Mouse (Mus musculus) heart, postnatal 0 days (tissue): ENCODE results near the gene Fnbp1. TPM values are rescaled to one million over a fixed set of nuclear protein-coding genes. Genes with fewer than 3 reads are reported as not detected.

Experiments used
- ATAC-seq: fragments of 200-750 bp; cut with Nextera tagmentation; 2 replicates; pipeline ENCODE4 v1.8.0; 2017; ENCODE audit warnings: low read depth, moderate number of reproducible peaks, moderate library complexity; ENCODE audit not compliant: insufficient read depth
- DNase-seq: peaks from one replicate; pipeline ENCODE4 v3.0.0-alpha.2; 2016; ENCODE audit warnings: low spot score
- H3K27ac ChIP-seq: fragments of 300-500 bp; sonication (generic); 2 replicates; pipeline ENCODE4 v1.5.1; 2014; ENCODE audit warnings: low read depth, mild to moderate bottlenecking
- H3K27me3 ChIP-seq: fragments of 300-500 bp; sonication (generic); 2 replicates; pipeline ENCODE4 v1.6.1; 2014; ENCODE audit warnings: low read length, mixed read lengths; ENCODE audit not compliant: control insufficient read depth, insufficient read depth
- H3K36me3 ChIP-seq: fragments of 300-500 bp; sonication (generic); replicated peaks from 2 replicates; pipeline ENCODE4 v1.6.1; 2014; ENCODE audit warnings: low read length, mixed read lengths; ENCODE audit not compliant: control insufficient read depth, insufficient read depth
- H3K4me1 ChIP-seq: fragments of 300-500 bp; sonication (generic); 2 replicates; pipeline ENCODE4 v1.6.1; 2014; ENCODE audit warnings: antibody characterized with exemption; ENCODE audit not compliant: control insufficient read depth, insufficient read depth
- H3K4me2 ChIP-seq: fragments of 300-500 bp; sonication (generic); 2 replicates; pipeline ENCODE4 v1.6.1; 2014; ENCODE audit warnings: low read depth, mild to moderate bottlenecking, low read length, moderate library complexity
- H3K4me3 ChIP-seq: fragments of 300-500 bp; sonication (generic); 2 replicates; pipeline ENCODE4 v1.5.1; 2014; ENCODE audit warnings: low read depth, low read length
- H3K9ac ChIP-seq: fragments of 300-500 bp; sonication (generic); replicated peaks from 2 replicates; pipeline ENCODE4 v1.6.1; 2014; ENCODE audit warnings: low read depth, low read length, mixed read lengths
- H3K9me3 ChIP-seq: fragments of 300-500 bp; sonication (generic); replicated peaks from 2 replicates; pipeline ENCODE4 v1.6.1; 2016; ENCODE audit warnings: low read length; ENCODE audit not compliant: control insufficient read depth
- CTCF ChIP-seq: IDR thresholded peaks from 2 replicates; pipeline ENCODE4 v1.5.1; 2016; ENCODE audit warnings: antibody characterized with exemption, control low read depth, low read depth
- EP300 ChIP-seq: IDR thresholded peaks from 2 replicates; pipeline ENCODE4 v1.6.1; 2016; ENCODE audit warnings: antibody characterized with exemption, low read depth
- WGBS: fragments of 180-500 bp; shearing (Covaris S2); extraction: QIAGEN DNeasy Blood & Tissue Kit; methylation state at CpG from one replicate; pipeline ENCODE4 v1.1.7; 2014; 5-methylcytosine and 5-hydroxymethylcytosine counted together
- polyA plus RNA-seq: library from polyadenylated mRNA; unstranded; fragments of >200 nt; fragmentation: Nextera tagmentation; extraction: Ambion mirVana; gene quantifications from 2 replicates; pipeline ENCODE4 v1.2.1, GENCODE M21; 2015
- total RNA-seq: library from RNA; depleted of rRNA; stranded (reverse); fragments of >200 nt; gene quantifications from 2 replicates; pipeline ENCODE4 v1.2.3, GENCODE M21; 2014; ENCODE audit warnings: low replicate concordance

Gene Fnbp1
- total and polyA plus RNA-seq, 2 experiments from 2014 or later, result 6.4 to 11.4 TPM

- Histone ChIP-seq H3K27me3 (no peaks in the 10 kb centered on the region), H3K4me2 (0 out of 2 replicates have a peak overlapping the region, but pooled peaks have one; percentile 5), H3K27ac (peak overlapping the region; percentile 74), H3K4me3 (no peak overlapping the region), H3K36me3 (peaks cover 16% of the 10 kb centered on the region), H3K9ac (no peak overlapping the region), H3K9me3 (peaks cover 4% of the 10 kb centered on the region; the same call in 1 of the 2 replicates), H3K4me1 (peaks cover 11% of the 10 kb centered on the region; the same call in 1 of the 2 replicates)
- TF ChIP-seq EP300 (no peak), CTCF (no peak)
- 35% methylated on average over 11 of the region's 11 CpGs for WGBS
- DNase-seq (peak; percentile 30), ATAC-seq (peak; percentile 54)
Measured at GRCm38 (mm10) chr2:31087663-31088661, 53.8 kb downstream of the Fnbp1 start.

GRCm38 (mm10) chr2:31087085-31087484, 54.7 kb downstream of the Fnbp1 start:
- no peak overlapping the region for H3K9ac ChIP-seq
- H3K27ac ChIP-seq, result peak overlapping the region; percentile 74
- WGBS, result 43% methylated on average over 5 of the region's 5 CpGs
- TF ChIP-seq CTCF, result no peak
- TF ChIP-seq EP300, result no peak
- H3K9me3 ChIP-seq, result peaks cover 4% of the 10 kb centered on the region; the same call in 1 of the 2 replicates
- H3K27me3 ChIP-seq, result no peaks in the 10 kb centered on the region
- ATAC-seq (no peak), DNase-seq (peak; percentile 9)
- no peak overlapping the region for H3K4me3 ChIP-seq
- peaks cover 11% of the 10 kb centered on the region; the same call in 1 of the 2 replicates for H3K4me1 ChIP-seq
- no peak overlapping the region for H3K4me2 ChIP-seq
- peaks cover 25% of the 10 kb centered on the region for H3K36me3 ChIP-seq

DNA sequence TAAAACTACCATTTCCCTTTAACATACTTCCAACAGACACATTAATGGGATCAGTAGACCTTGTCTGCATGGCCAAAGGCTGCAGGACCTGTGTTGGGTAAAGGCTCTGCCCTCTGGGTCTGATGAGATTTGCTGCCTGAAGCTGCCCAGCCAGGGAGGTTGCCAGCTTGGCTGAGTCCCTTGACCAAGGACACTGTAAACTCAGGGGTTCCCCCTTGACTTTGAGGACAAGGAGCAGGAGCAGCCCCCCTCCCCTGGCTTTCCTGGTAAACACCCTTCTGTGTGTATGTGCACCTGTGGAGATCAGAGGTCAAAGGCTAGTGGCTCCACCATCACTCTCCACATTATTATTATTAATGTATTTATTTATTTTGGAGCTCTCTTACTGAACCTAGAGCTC, 55.3 kb downstream of the Fnbp1 start:
- no peak overlapping the region for H3K4me2 ChIP-seq
- no peak for ATAC-seq
- no peak for TF ChIP-seq EP300
- no peak for TF ChIP-seq CTCF
- H3K4me1 ChIP-seq, result peaks cover 11% of the 10 kb centered on the region; the same call in 1 of the 2 replicates
- H3K4me3 ChIP-seq, result no peak overlapping the region
- H3K36me3 ChIP-seq, result peaks cover 26% of the 10 kb centered on the region
- H3K9ac ChIP-seq, result no peak overlapping the region
- no peaks in the 10 kb centered on the region for H3K27me3 ChIP-seq
- no peak for DNase-seq
- peak overlapping the region; percentile 74; the same call in 1 of the 2 replicates for H3K27ac ChIP-seq
- H3K9me3 ChIP-seq, result peaks cover 4% of the 10 kb centered on the region; the same call in 1 of the 2 replicates

DNA sequence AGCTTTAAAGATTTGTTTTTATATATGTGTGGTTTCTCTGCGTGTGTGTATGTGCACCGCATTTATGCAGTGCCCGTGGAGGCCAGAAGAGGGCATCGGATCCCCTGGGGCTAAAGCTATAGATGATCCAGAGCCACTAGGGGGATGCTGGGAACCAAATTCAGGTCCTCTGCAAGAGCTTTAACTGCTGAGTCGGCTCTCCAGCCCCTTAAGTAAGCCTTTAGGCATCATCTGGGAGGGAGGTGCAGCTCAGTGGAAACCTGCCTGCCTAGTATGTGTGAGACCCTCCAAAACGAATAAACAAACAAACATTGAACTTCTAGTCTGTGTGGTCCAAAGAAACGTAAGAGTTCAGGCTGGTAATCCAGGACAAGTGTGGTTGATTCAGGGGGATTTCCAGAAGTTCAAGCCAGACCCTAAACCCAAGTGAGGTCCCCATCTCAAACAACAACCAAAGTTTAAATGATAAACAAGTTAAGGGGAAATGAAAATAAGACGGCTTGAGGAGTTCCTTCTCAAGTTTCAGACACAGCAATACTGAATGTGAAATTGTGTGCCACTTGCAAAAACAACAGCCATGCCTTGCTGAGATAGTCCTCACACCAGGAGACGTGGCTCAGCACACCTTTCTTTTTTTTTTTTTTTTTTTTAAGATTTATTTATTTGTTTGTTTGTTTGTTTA, 57.5 kb downstream of the Fnbp1 start:
- Histone ChIP-seq H3K4me3 (no peak overlapping the region), H3K4me2 (no peak overlapping the region), H3K27me3 (no peaks in the 10 kb centered on the region), H3K36me3 (peaks cover 40% of the 10 kb centered on the region), H3K9ac (no peak overlapping the region), H3K4me1 (peaks cover 11% of the 10 kb centered on the region; the same call in 1 of the 2 replicates), H3K27ac (no peak overlapping the region), H3K9me3 (peaks cover 4% of the 10 kb centered on the region; the same call in 1 of the 2 replicates)
- no peak for ATAC-seq
- TF ChIP-seq EP300, result no peak
- TF ChIP-seq CTCF, result no peak
- WGBS, result 95% methylated on average over 9 of the region's 9 CpGs
- DNase-seq, result no peak

GRCm38 (mm10) chr2:31083372-31083771, 58.4 kb downstream of the Fnbp1 start:
- Histone ChIP-seq H3K27ac (no peak overlapping the region), H3K36me3 (peaks cover 41% of the 10 kb centered on the region), H3K4me1 (peaks cover 9% of the 10 kb centered on the region; the same call in 1 of the 2 replicates), H3K27me3 (no peaks in the 10 kb centered on the region), H3K4me3 (no peak overlapping the region), H3K9ac (no peak overlapping the region), H3K9me3 (peaks cover 4% of the 10 kb centered on the region; the same call in 1 of the 2 replicates), H3K4me2 (no peak overlapping the region)
- DNase-seq (no peak), ATAC-seq (no peak)
- TF ChIP-seq CTCF (no peak), EP300 (no peak)
- WGBS, result 88% methylated on average over 8 of the region's 8 CpGs
